Mouse (Mus musculus) liver, embryonic 13.5 days (tissue): ENCODE results near the gene Dzip1. TPM values are rescaled to one million over a fixed set of nuclear protein-coding genes. Genes with fewer than 3 reads are reported as not detected.
A peak's percentile ranks its signal among the peaks of the same experiment; 100 is the strongest.

ENCODE experiments used
- ATAC-seq: fragments of 200-750 bp; cut with Nextera tagmentation; 2 replicates; pipeline ENCODE4 v1.8.0; 2017; ENCODE audit warnings: low read depth, mild to moderate bottlenecking, moderate number of reproducible peaks, moderate library complexity
- DNase-seq: peaks from one replicate; pipeline ENCODE4 v3.0.0; 2022
- H3K27ac ChIP-seq: fragments of 300-500 bp; sonication (generic); 2 replicates; pipeline ENCODE4 v1.5.1; 2015; ENCODE audit warnings: moderate library complexity, mild to moderate bottlenecking, inconsistent platforms
- H3K27me3 ChIP-seq: fragments of 300-500 bp; sonication (generic); 2 replicates; pipeline ENCODE4 v1.6.1; 2015; ENCODE audit warnings: mild to moderate bottlenecking, inconsistent platforms
- H3K36me3 ChIP-seq: fragments of 300-500 bp; sonication (generic); 2 replicates; pipeline ENCODE4 v1.6.1; 2015; ENCODE audit warnings: mild to moderate bottlenecking, inconsistent platforms
- H3K4me1 ChIP-seq: fragments of 300-500 bp; sonication (generic); replicated peaks from 2 replicates; pipeline ENCODE4 v1.6.1; 2015; ENCODE audit warnings: inconsistent platforms
- H3K4me2 ChIP-seq: fragments of 300-500 bp; sonication (generic); 2 replicates; pipeline ENCODE4 v1.6.1; 2015; ENCODE audit warnings: inconsistent platforms, mild to moderate bottlenecking, moderate library complexity
- H3K4me3 ChIP-seq: fragments of 300-500 bp; sonication (generic); replicated peaks from 2 replicates; pipeline ENCODE4 v1.5.1; 2015; ENCODE audit warnings: mild to moderate bottlenecking, inconsistent platforms
- H3K9ac ChIP-seq: fragments of 300-500 bp; sonication (generic); 2 replicates; pipeline ENCODE4 v1.6.1; 2015; ENCODE audit warnings: mild to moderate bottlenecking, inconsistent platforms
- H3K9me3 ChIP-seq: fragments of 300-500 bp; sonication (generic); replicated peaks from 2 replicates; pipeline ENCODE4 v1.6.1; 2016; ENCODE audit warnings: inconsistent platforms
- WGBS: fragments of 180-500 bp; shearing (Covaris S2); methylation state at CpG from one replicate; pipeline ENCODE4 v1.1.7; 2015; ENCODE audit not compliant: insufficient replicate concordance; 5-methylcytosine and 5-hydroxymethylcytosine counted together
- polyA plus RNA-seq: library from polyadenylated mRNA; unstranded; fragments of >200 nt; fragmentation: Nextera tagmentation; extraction: Ambion mirVana; gene quantifications from 2 replicates; pipeline ENCODE4 v1.2.1, GENCODE M21; 2015

Dzip1 gene
- polyA plus RNA-seq, 1 experiment from 2014 or later = 2.1 TPM

DNA sequence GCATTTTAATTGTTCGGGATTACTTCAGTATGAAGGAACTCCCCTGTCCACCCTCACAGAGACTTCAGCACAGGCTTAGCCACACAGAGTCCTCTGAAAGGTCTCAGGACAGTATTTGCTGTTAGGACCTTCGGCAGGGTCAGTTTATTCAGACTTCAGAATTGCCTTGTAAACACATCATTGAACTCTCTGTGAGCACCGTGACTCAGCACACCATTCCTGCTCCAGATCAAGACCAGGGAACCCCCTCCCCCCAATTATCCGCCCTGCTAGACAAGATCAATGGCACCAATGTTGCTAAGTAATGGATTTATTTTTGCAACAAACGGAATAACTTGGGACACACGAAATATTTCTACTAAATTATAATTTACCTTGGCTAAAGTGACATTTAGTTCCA lies 57.9 kb downstream of the Dzip1 start:
- Histone ChIP-seq H3K27ac (no peak overlapping the region), H3K4me3 (no peak overlapping the region), H3K9ac (no peak overlapping the region), H3K36me3 (no peaks in the 10 kb centered on the region), H3K4me2 (no peak overlapping the region), H3K9me3 (no peaks in the 10 kb centered on the region), H3K27me3 (no peaks in the 10 kb centered on the region), H3K4me1 (peaks cover 44% of the 10 kb centered on the region)
- WGBS = 58% methylated on average over 6 of the region's 6 CpGs
- ATAC-seq (no peak), DNase-seq (no peak)

GRCm38 (mm10) chr14:118866014-118866811 lies 59.0 kb downstream of the Dzip1 start:
- Histone ChIP-seq H3K27ac (no peak overlapping the region), H3K27me3 (no peaks in the 10 kb centered on the region), H3K36me3 (no peaks in the 10 kb centered on the region), H3K4me2 (no peak overlapping the region), H3K4me1 (peaks cover 44% of the 10 kb centered on the region), H3K4me3 (no peak overlapping the region), H3K9me3 (no peaks in the 10 kb centered on the region), H3K9ac (no peak overlapping the region)
- DNase-seq (no peak), ATAC-seq (peak; percentile 40)
- 32% methylated on average over 10 of the region's 10 CpGs for WGBS

DNA sequence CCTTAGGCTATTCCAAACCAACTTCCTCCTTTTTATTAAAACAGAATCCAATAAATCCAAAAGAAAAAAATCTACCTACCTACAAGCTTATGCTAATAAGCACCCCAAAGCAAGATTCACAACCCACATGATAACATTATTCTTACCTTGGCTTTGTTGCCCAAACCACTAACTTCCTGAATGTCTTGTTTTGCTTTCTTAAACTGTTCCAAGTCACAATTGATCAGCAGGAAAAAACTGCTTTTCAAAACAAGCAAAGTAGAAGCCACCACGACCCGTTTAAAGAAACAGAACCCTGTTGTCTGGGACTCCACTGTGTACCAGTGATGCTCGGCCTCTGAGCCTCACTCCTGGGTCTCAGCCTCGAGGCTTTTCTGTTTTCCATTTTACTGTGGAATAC lies 60.4 kb downstream of the Dzip1 start:
- DNase-seq = no peak
- Histone ChIP-seq H3K9me3 (no peaks in the 10 kb centered on the region), H3K4me3 (no peak overlapping the region), H3K4me2 (no peak overlapping the region), H3K27me3 (no peaks in the 10 kb centered on the region), H3K4me1 (peaks cover 35% of the 10 kb centered on the region), H3K9ac (no peak overlapping the region), H3K36me3 (no peaks in the 10 kb centered on the region), H3K27ac (no peak overlapping the region)
- 38% methylated on average over 4 of the region's 4 CpGs for WGBS
- no peak for ATAC-seq

DNA sequence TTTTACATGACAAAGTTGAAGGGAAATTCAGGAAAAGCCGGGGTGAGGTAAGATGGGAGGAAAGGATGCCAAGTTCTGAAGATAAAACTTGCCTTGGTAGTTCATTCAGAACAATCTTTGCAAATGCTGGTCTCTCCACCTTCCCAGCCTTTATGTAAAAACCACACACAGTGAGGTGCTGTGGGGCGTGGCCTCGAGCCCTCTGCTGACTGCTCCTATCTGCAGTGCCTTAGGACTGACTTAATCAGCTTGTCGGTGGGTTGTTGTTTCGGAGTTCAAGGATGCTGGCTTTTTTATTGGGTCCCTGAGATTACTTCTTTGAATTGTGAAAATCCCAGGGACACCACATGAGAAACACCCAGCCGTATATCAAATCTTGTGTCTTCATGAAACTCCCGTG lies 63.0 kb downstream of the Dzip1 start:
- H3K27me3 ChIP-seq = peaks cover 7% of the 10 kb centered on the region; the same call in 1 of the 2 replicates
- H3K9ac ChIP-seq = no peak overlapping the region
- H3K36me3 ChIP-seq = no peaks in the 10 kb centered on the region
- no peak overlapping the region for H3K4me3 ChIP-seq
- H3K27ac ChIP-seq = no peak overlapping the region
- DNase-seq (no peak), ATAC-seq (no peak)
- 40% methylated on average over 7 of the region's 7 CpGs for WGBS
- H3K9me3 ChIP-seq = no peaks in the 10 kb centered on the region
- H3K4me1 ChIP-seq = peaks cover 19% of the 10 kb centered on the region
- no peak overlapping the region for H3K4me2 ChIP-seq

DNA sequence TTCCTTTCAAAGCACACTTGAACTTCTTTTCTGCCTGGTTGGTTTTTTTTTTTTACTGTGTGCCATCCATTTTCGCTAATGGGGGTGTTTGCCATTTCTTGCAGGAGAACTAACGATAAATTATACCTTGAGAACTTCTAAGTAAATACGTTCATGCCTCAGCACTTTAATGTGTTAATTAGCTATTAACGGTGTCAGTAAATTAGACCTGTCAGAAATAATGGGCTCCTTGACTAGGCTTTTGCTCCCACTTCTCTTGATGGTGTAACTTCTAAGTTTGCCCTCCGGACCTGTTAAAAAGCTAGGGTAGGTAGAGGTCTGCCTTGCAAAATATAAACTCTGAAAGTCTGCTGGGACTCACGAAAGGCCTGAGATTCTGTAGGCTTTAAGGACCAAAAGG lies 66.9 kb downstream of the Dzip1 start:
- Histone ChIP-seq H3K9me3 (no peaks in the 10 kb centered on the region), H3K9ac (no peak overlapping the region), H3K36me3 (no peaks in the 10 kb centered on the region), H3K4me2 (no peak overlapping the region), H3K27ac (no peak overlapping the region), H3K4me3 (no peak overlapping the region), H3K27me3 (peaks cover 43% of the 10 kb centered on the region), H3K4me1 (peaks cover 21% of the 10 kb centered on the region)
- WGBS = 64% methylated on average over 6 of the region's 6 CpGs
- DNase-seq (no peak), ATAC-seq (no peak)

DNA sequence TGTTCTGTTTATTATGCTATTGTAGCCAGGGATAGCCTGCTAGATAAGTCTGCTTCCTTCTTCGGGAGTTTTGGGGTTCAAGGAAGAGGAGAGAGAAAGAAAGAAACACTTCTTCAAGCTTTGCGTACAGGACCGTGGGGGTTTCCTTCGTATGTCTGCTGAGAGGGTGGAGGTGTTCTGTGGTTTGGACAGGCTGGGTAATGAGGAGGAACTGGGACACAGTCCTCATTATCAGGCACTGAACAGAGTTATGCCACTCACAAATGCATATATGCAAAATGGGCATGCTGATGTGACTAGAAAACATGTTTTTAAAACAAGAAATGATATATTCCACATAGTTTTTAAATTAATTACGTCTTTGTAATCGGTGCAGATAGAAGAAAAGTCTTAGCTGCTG lies 68.7 kb downstream of the Dzip1 start:
- Histone ChIP-seq H3K4me2 (no peak overlapping the region), H3K4me3 (no peak overlapping the region), H3K4me1 (peaks cover 21% of the 10 kb centered on the region), H3K27ac (no peak overlapping the region), H3K36me3 (no peaks in the 10 kb centered on the region), H3K9ac (no peak overlapping the region), H3K27me3 (peaks cover 47% of the 10 kb centered on the region), H3K9me3 (no peaks in the 10 kb centered on the region)
- DNase-seq = no peak
- no peak for ATAC-seq
- WGBS = 41% methylated on average over 6 of the region's 6 CpGs

- WGBS = 1% methylated on average over 28 of the region's 28 CpGs
- peaks cover 21% of the 10 kb centered on the region for H3K4me1 ChIP-seq
- peak overlapping the region; percentile 88 for H3K4me2 ChIP-seq
- H3K27me3 ChIP-seq = peaks cover 47% of the 10 kb centered on the region
- ATAC-seq (peak; percentile 40; the same call in 1 of the 2 replicates), DNase-seq (no peak)
- H3K27ac ChIP-seq = no peak overlapping the region
- no peaks in the 10 kb centered on the region for H3K36me3 ChIP-seq
- peak overlapping the region; percentile 60 for H3K4me3 ChIP-seq
- H3K9me3 ChIP-seq = no peaks in the 10 kb centered on the region
- peak overlapping the region; percentile 50 for H3K9ac ChIP-seq
These were observed 70.0 kb downstream of the Dzip1 start for GRCm38 (mm10) chr14:118855141-118855800.

- Histone ChIP-seq H3K27me3 (peaks cover 47% of the 10 kb centered on the region), H3K9ac (peak overlapping the region; percentile 50), H3K4me2 (peak overlapping the region; percentile 88), H3K4me3 (peak overlapping the region; percentile 60), H3K9me3 (no peaks in the 10 kb centered on the region), H3K36me3 (no peaks in the 10 kb centered on the region), H3K27ac (no peak overlapping the region), H3K4me1 (peaks cover 21% of the 10 kb centered on the region)
- peak; percentile 61; the same call in 1 of the 2 replicates for ATAC-seq
- peak; percentile 4 for DNase-seq
- 3% methylated on average over 48 of the region's 48 CpGs for WGBS
These were observed 70.7 kb downstream of the Dzip1 start for GRCm38 (mm10) chr14:118854371-118855114.

DNA sequence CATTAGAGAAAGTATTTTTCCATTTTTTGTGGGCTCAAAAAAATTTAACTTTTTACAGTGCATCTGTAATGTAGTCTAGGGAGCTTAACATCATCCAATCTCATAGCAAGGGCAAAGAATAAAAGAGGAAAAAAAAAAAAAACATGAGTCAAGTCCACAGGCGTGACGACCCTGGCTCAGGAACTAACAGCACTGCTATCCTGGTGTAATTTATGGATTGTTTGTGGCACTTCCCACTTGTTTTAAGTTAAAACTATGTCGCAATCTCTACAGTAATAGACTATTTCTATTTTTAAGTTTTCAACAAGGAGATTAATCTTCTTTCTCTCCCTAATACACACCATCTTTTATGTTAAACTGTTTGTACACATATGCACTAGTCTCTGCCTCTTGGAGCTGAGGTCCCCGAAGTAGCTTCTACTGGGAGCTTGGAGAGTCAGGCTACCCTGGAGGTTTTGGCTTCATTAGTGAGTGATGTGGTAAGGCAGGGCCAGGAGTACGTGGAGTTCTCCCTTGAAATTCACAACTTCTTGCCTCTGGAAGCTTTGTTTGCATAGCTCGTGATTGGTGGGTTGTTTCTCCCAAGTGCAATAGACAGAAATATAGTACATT lies 73.7 kb downstream of the Dzip1 start:
- H3K4me2 ChIP-seq = no peak overlapping the region
- H3K9ac ChIP-seq = no peak overlapping the region
- peaks cover 41% of the 10 kb centered on the region for H3K27me3 ChIP-seq
- H3K27ac ChIP-seq = no peak overlapping the region
- no peaks in the 10 kb centered on the region for H3K9me3 ChIP-seq
- no peak for DNase-seq
- 46% methylated on average over 6 of the region's 6 CpGs for WGBS
- ATAC-seq = no peak
- H3K4me3 ChIP-seq = no peak overlapping the region
- H3K36me3 ChIP-seq = no peaks in the 10 kb centered on the region
- H3K4me1 ChIP-seq = peaks cover 21% of the 10 kb centered on the region

GRCm38 (mm10) chr14:118850696-118851035 lies 74.6 kb downstream of the Dzip1 start:
- Histone ChIP-seq H3K9ac (no peak overlapping the region), H3K9me3 (no peaks in the 10 kb centered on the region), H3K4me1 (peaks cover 17% of the 10 kb centered on the region), H3K27ac (no peak overlapping the region), H3K27me3 (peaks cover 35% of the 10 kb centered on the region), H3K4me3 (no peak overlapping the region), H3K4me2 (no peak overlapping the region), H3K36me3 (no peaks in the 10 kb centered on the region)
- WGBS = 51% methylated on average over 4 of the region's 4 CpGs
- DNase-seq (no peak), ATAC-seq (no peak)

- Histone ChIP-seq H3K4me2 (no peak overlapping the region), H3K36me3 (no peaks in the 10 kb centered on the region), H3K4me3 (no peak overlapping the region), H3K9me3 (no peaks in the 10 kb centered on the region), H3K9ac (no peak overlapping the region), H3K27me3 (peaks cover 30% of the 10 kb centered on the region), H3K4me1 (peaks cover 14% of the 10 kb centered on the region), H3K27ac (no peak overlapping the region)
- no peak for ATAC-seq
- 60% methylated on average over 11 of the region's 11 CpGs for WGBS
- no peak for DNase-seq
These were observed 75.1 kb downstream of the Dzip1 start for GRCm38 (mm10) chr14:118850011-118850695.
